Mouse (Mus musculus) neural tube, postnatal 0 days (tissue): ENCODE measurements around the gene Cldn34b1. TPM values are rescaled to one million over a fixed set of nuclear protein-coding genes. Genes with fewer than 3 reads are reported as not detected.

Source experiments
- polyA plus RNA-seq: library from polyadenylated mRNA; unstranded; fragments of >200 nt; fragmentation: Nextera tagmentation; extraction: Ambion mirVana; gene quantifications from 2 replicates; pipeline ENCODE4 v1.2.1, GENCODE M21; 2015

The Cldn34b1 gene
- not detected in 2 replicates for polyA plus RNA-seq

GRCm38 (mm10) chrX:154890167-154890566 is at the start of gene Cldn34b1:
Gene Cldn34b1, minus strand, starts transcription at chrX:154890267.

GRCm38 (mm10) chrX:154935887-154936286 is 45.8 kb upstream of the Cldn34b1 start, which contains the start of gene Magea6:
Gene Magea6, minus strand, starts transcription at chrX:154935987.

Other genes starting within 250 kb of the Cldn34b1 start
- not detected in 2 replicates for gene Magea6, start 45.7 kb upstream of the Cldn34b1 start, polyA plus RNA-seq
- gene Magea3, start 59.2 kb upstream of the Cldn34b1 start, polyA plus RNA-seq = not detected in 2 replicates
- gene Magea8, start 105.6 kb upstream of the Cldn34b1 start, polyA plus RNA-seq = not detected in 2 replicates
- not detected in 2 replicates for gene Magea5, start 172.9 kb upstream of the Cldn34b1 start, polyA plus RNA-seq
- gene Magea1, start 199.5 kb upstream of the Cldn34b1 start, polyA plus RNA-seq = not detected in 2 replicates
- not detected in 2 replicates for gene Magea2, start 203.4 kb upstream of the Cldn34b1 start, polyA plus RNA-seq
- not detected in 2 replicates for gene Cldn34b2, start 238.1 kb upstream of the Cldn34b1 start, polyA plus RNA-seq